Mouse (Mus musculus) bone marrow macrophage, adult 2 months (primary cell): Measurements from ENCODE around the gene Hdgfl3.

Experiments
- CTCF ChIP-seq: IDR thresholded peaks from 2 replicates; pipeline ENCODE4 v1.5.1; 2012; ENCODE audit warnings: low read depth, mild to moderate bottlenecking, low read length, moderate library complexity
- POLR2A ChIP-seq: IDR thresholded peaks from 2 replicates; pipeline ENCODE4 v1.6.1; 2012; ENCODE audit warnings: mild to moderate bottlenecking, low read depth, low read length, borderline replicate concordance

GRCm38 (mm10) chr7:81860996-81861395 is 73.3 kb downstream of the Hdgfl3 start:
- TF ChIP-seq CTCF = no peak
- TF ChIP-seq POLR2A = no peak
